Mouse (Mus musculus): Measurements from ENCODE around the gene Fam131c. TPM values are rescaled to one million over a fixed set of nuclear protein-coding genes. Genes with fewer than 3 reads are reported as not detected.

Gene Fam131c
- polyA plus RNA-seq, 2 experiments, result 0.03 to 0.09 TPM

DNA sequence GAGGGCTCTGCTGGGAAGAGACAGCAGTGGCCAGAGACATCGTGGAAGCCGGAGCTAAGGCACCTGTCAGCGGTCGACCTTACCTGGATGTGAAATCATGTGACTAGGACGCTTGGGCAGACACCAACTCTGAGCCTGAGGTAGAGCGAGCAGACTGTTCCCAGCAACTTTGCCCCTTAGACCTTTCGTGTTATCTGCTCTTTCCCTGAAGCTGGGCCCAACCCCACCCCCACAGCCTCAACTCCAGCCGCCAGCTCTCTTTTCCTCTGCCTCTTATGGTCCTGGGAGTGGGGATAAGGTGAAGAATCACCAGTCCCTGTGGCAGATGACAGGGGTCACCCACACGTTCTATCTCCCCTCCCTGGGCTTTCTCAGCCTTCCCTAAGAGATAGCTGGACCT is 52.9 kb downstream of the Fam131c start:
- Histone ChIP-seq H3K9me3 (ENCODE audit: control insufficient read depth, low read length) (no peaks in the 10 kb centered on the region), H3K27me3 (ENCODE audit: control insufficient read depth, insufficient read depth, low read length) (peaks cover 3% of the 10 kb centered on the region), H3K4me1 (replicated peaks; ENCODE audit: control insufficient read depth in 2 of 2, insufficient read depth in 2 of 2, low read length in 1 of 2) (no peaks in the 10 kb centered on the region), H3K4me2 (ENCODE audit: low read depth) (no peak overlapping the region), H3K9ac (replicated peaks) (no peak overlapping the region), H3K4me3 (ENCODE audit: insufficient read depth in 1 of 2, low read depth in 2 of 2, low read length in 2 of 2) (no peak overlapping the region), H3K36me3 (replicated peaks; ENCODE audit: control insufficient read depth, insufficient read depth, low read depth) (no peaks in the 10 kb centered on the region), H3K27ac (no peak overlapping the region)
- TF ChIP-seq CTCF (IDR thresholded peaks at IDR 0.05; ENCODE audit: low read depth), result no peak
- no peak for TF ChIP-seq EP300 (IDR thresholded peaks at IDR 0.05; ENCODE audit: low read depth)
- WGBS (ENCODE audit: insufficient replicate concordance), result 32% methylated on average over 9 of the region's 9 CpGs
- DNase-seq (ENCODE audit: low read depth in 3 of 3, low spot score in 3 of 3) (no peak), ATAC-seq (ENCODE audit: insufficient read depth) (no peak)

DNA sequence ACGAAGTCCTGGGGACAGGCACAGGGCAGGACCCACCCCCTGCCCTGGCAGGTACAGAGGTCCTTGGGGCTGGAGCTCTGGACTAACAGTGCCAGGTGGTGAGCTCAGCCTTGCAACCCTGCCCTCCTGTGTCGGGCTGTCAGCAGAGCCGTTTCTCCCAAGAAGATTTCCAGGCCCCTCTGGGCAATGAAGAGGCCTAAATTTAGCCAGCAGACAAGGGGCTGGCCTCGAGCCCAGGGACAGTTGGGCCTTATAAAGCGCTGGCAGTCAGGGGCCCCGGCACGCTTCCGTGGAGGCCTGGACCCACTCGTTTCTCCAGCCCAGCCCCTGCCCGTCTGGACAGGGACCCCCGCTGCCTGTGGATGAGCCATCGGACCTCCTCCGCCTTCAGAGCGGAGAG is 53.4 kb downstream of the Fam131c start:
- Histone ChIP-seq H3K9me3 (ENCODE audit: control insufficient read depth, low read length) (no peaks in the 10 kb centered on the region), H3K4me1 (replicated peaks; ENCODE audit: control insufficient read depth in 2 of 2, insufficient read depth in 2 of 2, low read length in 1 of 2) (no peaks in the 10 kb centered on the region), H3K27ac (no peak overlapping the region), H3K4me3 (ENCODE audit: insufficient read depth in 1 of 2, low read depth in 2 of 2, low read length in 2 of 2) (no peak overlapping the region), H3K27me3 (ENCODE audit: control insufficient read depth, insufficient read depth, low read length) (peaks cover 4% of the 10 kb centered on the region), H3K9ac (replicated peaks) (no peak overlapping the region), H3K36me3 (replicated peaks; ENCODE audit: control insufficient read depth, insufficient read depth, low read depth) (no peaks in the 10 kb centered on the region), H3K4me2 (ENCODE audit: low read depth) (no peak overlapping the region)
- no peak for TF ChIP-seq EP300 (IDR thresholded peaks at IDR 0.05; ENCODE audit: low read depth)
- TF ChIP-seq CTCF (IDR thresholded peaks at IDR 0.05; ENCODE audit: low read depth), result no peak
- ATAC-seq (ENCODE audit: insufficient read depth) (no peak), DNase-seq (ENCODE audit: low read depth in 3 of 3, low spot score in 3 of 3) (no peak)
- 62% methylated on average over 14 of the region's 14 CpGs for WGBS (ENCODE audit: insufficient replicate concordance)

DNA sequence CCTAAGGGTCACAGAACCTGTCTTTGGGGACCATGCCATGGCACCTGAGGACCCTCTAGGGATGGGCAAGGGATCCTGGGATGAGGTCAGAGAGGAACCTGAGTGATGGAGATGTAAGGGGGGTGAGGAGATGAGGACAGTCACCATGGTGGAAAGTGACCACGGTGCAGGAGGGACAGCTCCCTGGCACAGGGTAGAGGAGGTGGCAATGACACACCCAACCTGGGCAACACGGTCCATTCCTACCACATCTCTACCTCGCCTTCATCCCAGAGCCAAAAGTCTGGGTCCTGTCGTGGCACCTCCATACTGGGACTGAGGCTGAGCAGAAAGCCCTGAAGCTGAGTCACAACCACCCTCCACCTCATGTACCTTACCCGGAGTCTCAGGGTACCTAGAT is 54.8 kb downstream of the Fam131c start:
- Histone ChIP-seq H3K36me3 (replicated peaks; ENCODE audit: control insufficient read depth, insufficient read depth, low read depth) (no peaks in the 10 kb centered on the region), H3K9ac (replicated peaks) (no peak overlapping the region), H3K4me1 (replicated peaks; ENCODE audit: control insufficient read depth in 2 of 2, insufficient read depth in 2 of 2, low read length in 1 of 2) (no peaks in the 10 kb centered on the region), H3K9me3 (ENCODE audit: control insufficient read depth, low read length) (no peaks in the 10 kb centered on the region), H3K4me3 (ENCODE audit: insufficient read depth in 1 of 2, low read depth in 2 of 2, low read length in 2 of 2) (no peak overlapping the region), H3K27ac (no peak overlapping the region), H3K4me2 (ENCODE audit: low read depth) (no peak overlapping the region), H3K27me3 (ENCODE audit: control insufficient read depth, insufficient read depth, low read length) (peaks cover 4% of the 10 kb centered on the region)
- TF ChIP-seq CTCF (IDR thresholded peaks at IDR 0.05; ENCODE audit: low read depth) (no peak), EP300 (IDR thresholded peaks at IDR 0.05; ENCODE audit: low read depth) (no peak)
- DNase-seq (ENCODE audit: low read depth in 3 of 3, low spot score in 3 of 3) (no peak), ATAC-seq (ENCODE audit: insufficient read depth) (no peak)
- WGBS (ENCODE audit: insufficient replicate concordance), result 60% methylated on average over 5 of the region's 5 CpGs

DNA sequence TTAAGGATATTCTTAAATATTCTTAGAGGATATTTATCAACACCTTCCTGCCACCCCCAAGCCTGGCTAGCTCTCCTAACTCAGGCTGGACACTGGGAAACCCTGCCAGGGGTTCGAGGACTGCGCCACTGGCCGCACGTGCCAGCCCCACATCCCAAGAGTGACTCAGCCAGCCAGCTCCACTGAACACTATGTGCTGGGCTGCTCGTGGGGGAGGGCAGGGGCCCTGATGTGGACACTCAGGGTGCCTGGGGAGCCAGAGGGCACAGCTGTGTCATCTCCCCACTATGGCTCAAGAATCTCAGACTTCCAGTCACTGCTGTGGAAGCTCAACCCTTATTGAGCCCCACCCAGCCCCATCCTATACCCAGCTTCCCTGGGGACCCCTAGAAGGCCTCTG is 55.3 kb downstream of the Fam131c start:
- H3K4me1 ChIP-seq (replicated peaks; ENCODE audit: control insufficient read depth in 2 of 2, insufficient read depth in 2 of 2, low read length in 1 of 2), result no peaks in the 10 kb centered on the region
- H3K9me3 ChIP-seq (ENCODE audit: control insufficient read depth, low read length), result no peaks in the 10 kb centered on the region
- H3K4me2 ChIP-seq (ENCODE audit: low read depth), result no peak overlapping the region
- no peak overlapping the region for H3K27ac ChIP-seq
- DNase-seq (ENCODE audit: low read depth in 3 of 3, low spot score in 3 of 3) (no peak), ATAC-seq (ENCODE audit: insufficient read depth) (no peak)
- H3K36me3 ChIP-seq (replicated peaks; ENCODE audit: control insufficient read depth, insufficient read depth, low read depth), result no peaks in the 10 kb centered on the region
- H3K27me3 ChIP-seq (ENCODE audit: control insufficient read depth, insufficient read depth, low read length), result peaks cover 4% of the 10 kb centered on the region
- WGBS (ENCODE audit: insufficient replicate concordance), result 65% methylated on average over 5 of the region's 5 CpGs
- no peak overlapping the region for H3K9ac ChIP-seq (replicated peaks)
- no peak overlapping the region for H3K4me3 ChIP-seq (ENCODE audit: insufficient read depth in 1 of 2, low read depth in 2 of 2, low read length in 2 of 2)
- TF ChIP-seq EP300 (IDR thresholded peaks at IDR 0.05; ENCODE audit: low read depth) (no peak), CTCF (IDR thresholded peaks at IDR 0.05; ENCODE audit: low read depth) (no peak)

DNA sequence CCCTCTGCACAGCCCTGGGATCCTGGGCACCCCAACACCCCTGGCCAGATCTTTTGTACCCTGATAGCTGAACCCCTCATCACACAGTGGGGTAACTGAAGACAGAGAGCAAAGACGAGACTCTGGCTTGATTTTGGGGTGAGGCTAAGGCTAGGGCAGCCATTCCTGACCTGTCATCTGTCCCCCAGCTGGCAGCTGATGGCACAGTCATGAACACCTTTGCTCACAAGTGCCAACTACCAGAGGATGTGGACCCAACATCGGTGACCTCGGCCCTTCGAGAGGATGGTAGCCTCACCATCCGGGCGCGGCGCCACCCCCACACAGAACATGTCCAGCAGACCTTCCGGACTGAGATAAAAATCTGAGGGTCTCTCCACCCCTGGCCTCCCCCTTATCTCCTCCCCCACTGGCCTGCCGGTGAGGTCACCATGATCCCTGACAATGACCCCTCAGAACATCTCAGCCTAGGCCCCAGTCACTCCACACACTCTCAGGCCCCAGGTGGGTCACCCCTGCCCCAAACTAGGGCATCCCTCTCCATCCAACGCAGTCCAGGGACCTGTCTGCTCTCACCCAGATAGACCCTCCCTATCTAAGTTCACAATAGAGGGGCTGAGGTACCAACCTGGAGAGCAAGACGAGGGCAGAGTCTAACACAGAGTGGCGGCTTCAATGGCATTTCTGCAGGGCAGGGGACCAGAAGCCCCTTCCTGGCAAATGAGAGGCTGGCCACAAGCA is 55.8 kb downstream of the Fam131c start:
- no peak for TF ChIP-seq EP300 (IDR thresholded peaks at IDR 0.05; ENCODE audit: low read depth)
- TF ChIP-seq CTCF (IDR thresholded peaks at IDR 0.05; ENCODE audit: low read depth), result no peak
- Histone ChIP-seq H3K9ac (replicated peaks) (no peak overlapping the region), H3K27ac (no peak overlapping the region), H3K36me3 (replicated peaks; ENCODE audit: control insufficient read depth, insufficient read depth, low read depth) (no peaks in the 10 kb centered on the region), H3K4me2 (ENCODE audit: low read depth) (no peak overlapping the region), H3K27me3 (ENCODE audit: control insufficient read depth, insufficient read depth, low read length) (peaks cover 4% of the 10 kb centered on the region), H3K4me1 (replicated peaks; ENCODE audit: control insufficient read depth in 2 of 2, insufficient read depth in 2 of 2, low read length in 1 of 2) (no peaks in the 10 kb centered on the region), H3K9me3 (ENCODE audit: control insufficient read depth, low read length) (no peaks in the 10 kb centered on the region), H3K4me3 (ENCODE audit: insufficient read depth in 1 of 2, low read depth in 2 of 2, low read length in 2 of 2) (no peak overlapping the region)
- WGBS (ENCODE audit: insufficient replicate concordance), result 63% methylated on average over 13 of the region's 13 CpGs
- ATAC-seq (ENCODE audit: insufficient read depth), result no peak
- no peak for DNase-seq (ENCODE audit: low read depth in 3 of 3, low spot score in 3 of 3)
